Mouse (Mus musculus): Measurements from ENCODE around the gene Pla2g16.
A peak's percentile ranks its signal among the peaks of the same experiment; 100 is the strongest.

Pla2g16 gene

GRCm38 (mm10) chr19:7613151-7613550 lies 55.9 kb downstream of the Pla2g16 start:
- no peak for DNase-seq (ENCODE audit: inconsistent ontology term)

- peak; percentile 25 for DNase-seq (ENCODE audit: inconsistent ontology term)
Observed at GRCm38 (mm10) chr19:7616231-7616930, 59.1 kb downstream of the Pla2g16 start.

GRCm38 (mm10) chr19:7617085-7617484 lies 59.8 kb downstream of the Pla2g16 start:
- DNase-seq (ENCODE audit: inconsistent ontology term), result no peak

- peak; percentile 43 for DNase-seq (ENCODE audit: inconsistent ontology term)
Observed at GRCm38 (mm10) chr19:7617696-7618095, 60.4 kb downstream of the Pla2g16 start.

- no peak for DNase-seq (ENCODE audit: inconsistent ontology term)
Observed at GRCm38 (mm10) chr19:7633021-7633420, 75.8 kb downstream of the Pla2g16 start.

GRCm38 (mm10) chr19:7633786-7634185 lies 76.5 kb downstream of the Pla2g16 start:
- DNase-seq (ENCODE audit: inconsistent ontology term), result no peak
